Mouse (Mus musculus) heart, embryonic 10.5 days (tissue): ENCODE results near the gene Atxn10. TPM values are rescaled to one million over a fixed set of nuclear protein-coding genes. Genes with fewer than 3 reads are reported as not detected.

ENCODE experiments used
- DNase-seq: peaks from one replicate; pipeline ENCODE4 v3.0.0-alpha.2; 2017; ENCODE audit warnings: low spot score
- H3K27ac ChIP-seq: fragments of 300-500 bp; sonication (generic); 2 replicates; pipeline ENCODE4 v1.5.1; 2016; ENCODE audit warnings: mild to moderate bottlenecking
- H3K27me3 ChIP-seq: fragments of 300-500 bp; sonication (generic); 2 replicates; pipeline ENCODE4 v1.6.1; 2016; ENCODE audit warnings: mild to moderate bottlenecking; ENCODE audit not compliant: poor library complexity, insufficient read depth, severe bottlenecking
- H3K36me3 ChIP-seq: fragments of 300-500 bp; sonication (generic); 2 replicates; pipeline ENCODE4 v1.6.1; 2016; ENCODE audit warnings: mild to moderate bottlenecking, moderate library complexity
- H3K4me1 ChIP-seq: fragments of 300-500 bp; sonication (generic); 2 replicates; pipeline ENCODE4 v1.6.1; 2016; ENCODE audit warnings: mild to moderate bottlenecking
- H3K4me3 ChIP-seq: fragments of 300-500 bp; sonication (generic); 2 replicates; pipeline ENCODE4 v1.5.1; 2016; ENCODE audit warnings: mild to moderate bottlenecking, moderate library complexity
- H3K9me3 ChIP-seq: fragments of 300-500 bp; sonication (generic); 2 replicates; pipeline ENCODE4 v1.6.1; 2016; ENCODE audit warnings: mild to moderate bottlenecking, moderate library complexity
- WGBS: fragments of 180-500 bp; shearing (Covaris S2); methylation state at CpG from one replicate; pipeline ENCODE4 v1.1.7; 2016; 5-methylcytosine and 5-hydroxymethylcytosine counted together
- polyA plus RNA-seq: library from polyadenylated mRNA; unstranded; fragments of >200 nt; fragmentation: Nextera tagmentation; extraction: Ambion mirVana; gene quantifications from 2 replicates; pipeline ENCODE4 v1.2.1, GENCODE M21; 2016

Atxn10 gene
- polyA plus RNA-seq, 1 experiment from 2014 or later, result 302 TPM

DNA sequence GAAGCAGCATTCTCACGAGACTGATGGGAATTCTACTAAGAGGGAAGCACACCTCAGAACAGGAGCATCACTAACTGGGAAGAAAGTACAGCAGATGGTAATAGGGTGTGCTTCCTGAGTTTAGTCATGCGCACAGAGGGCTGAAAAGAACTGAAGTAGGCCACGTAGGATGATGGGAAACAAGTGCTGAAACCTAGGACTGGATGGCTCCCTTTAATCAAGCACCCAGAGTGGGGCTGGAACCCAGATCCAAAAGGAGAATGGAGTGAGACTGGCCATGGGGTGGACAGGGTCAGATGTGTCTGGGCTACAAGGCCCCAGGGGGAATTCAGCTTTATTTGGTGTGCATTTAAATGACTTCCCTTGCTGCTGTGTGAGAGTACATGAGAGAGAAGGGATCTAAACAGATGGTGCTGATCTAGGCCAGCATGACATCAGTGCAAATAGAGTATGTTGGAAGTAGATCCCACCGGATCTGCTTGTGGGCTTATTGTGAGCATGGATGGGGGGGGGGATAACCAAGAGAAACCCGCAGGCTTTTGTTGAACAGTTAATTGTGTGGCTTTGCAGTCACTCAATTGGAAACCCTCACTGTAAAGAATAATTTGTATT is 130.5 kb downstream of the Atxn10 start:
- WGBS, result 92% methylated on average over 5 of the region's 5 CpGs
- H3K36me3 ChIP-seq, result peaks cover 71% of the 10 kb centered on the region
- no peak for DNase-seq
- H3K4me3 ChIP-seq, result no peak overlapping the region
- no peaks in the 10 kb centered on the region for H3K9me3 ChIP-seq
- no peak overlapping the region for H3K27ac ChIP-seq
- peaks cover 2% of the 10 kb centered on the region; the same call in 1 of the 2 replicates for H3K4me1 ChIP-seq
- peaks cover 8% of the 10 kb centered on the region for H3K27me3 ChIP-seq

DNA sequence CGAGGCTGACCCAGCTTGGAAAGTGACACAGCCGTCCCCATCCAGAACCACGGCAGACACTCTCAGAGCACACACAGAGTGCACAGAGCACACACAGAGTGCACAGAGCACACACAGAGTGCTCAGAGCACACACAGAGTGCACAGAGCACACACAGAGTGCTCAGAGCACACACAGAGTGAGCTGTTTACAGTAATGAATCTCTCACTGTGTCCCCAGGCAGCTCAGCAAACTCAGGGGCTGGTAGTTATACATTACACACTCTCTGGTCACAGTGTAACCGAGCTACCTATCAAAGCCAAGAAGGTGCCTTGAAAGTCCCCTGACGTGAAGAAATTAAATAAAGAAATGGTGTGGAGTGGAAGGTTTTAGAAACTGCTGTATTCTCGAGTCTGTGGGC is 133.4 kb downstream of the Atxn10 start:
- Histone ChIP-seq H3K4me1 (no peaks in the 10 kb centered on the region), H3K27me3 (no peaks in the 10 kb centered on the region), H3K4me3 (no peak overlapping the region), H3K27ac (no peak overlapping the region), H3K9me3 (no peaks in the 10 kb centered on the region), H3K36me3 (peaks cover 51% of the 10 kb centered on the region)
- no peak for DNase-seq
- WGBS, result 88% methylated on average over 6 of the region's 6 CpGs

DNA sequence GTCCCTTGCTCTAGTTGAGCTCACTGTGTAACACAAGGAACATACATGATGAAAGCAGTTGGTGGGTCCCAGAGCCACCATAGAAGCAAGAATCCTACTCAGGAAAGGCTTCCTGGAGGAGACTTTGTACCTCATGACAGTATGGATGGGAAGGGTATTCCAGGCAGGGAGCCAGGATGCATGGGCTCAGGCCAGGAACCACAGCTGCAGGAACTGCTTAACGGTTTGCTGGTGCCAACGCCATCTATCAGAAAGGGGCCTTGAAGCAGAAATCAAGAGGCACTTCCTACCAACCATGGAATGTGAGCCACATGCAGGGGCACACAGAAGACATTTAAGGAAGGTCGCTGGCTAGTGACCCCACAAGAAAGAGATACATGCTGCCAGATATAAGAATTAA is 138.7 kb downstream of the Atxn10 start:
- peaks cover 10% of the 10 kb centered on the region; the same call in 1 of the 2 replicates for H3K36me3 ChIP-seq
- DNase-seq, result no peak
- no peak overlapping the region for H3K4me3 ChIP-seq
- peaks cover 7% of the 10 kb centered on the region; the same call in 1 of the 2 replicates for H3K27me3 ChIP-seq
- H3K27ac ChIP-seq, result no peak overlapping the region
- no peaks in the 10 kb centered on the region for H3K9me3 ChIP-seq
- no peaks in the 10 kb centered on the region for H3K4me1 ChIP-seq
- WGBS, result 70% methylated on average over 3 of the region's 3 CpGs

DNA sequence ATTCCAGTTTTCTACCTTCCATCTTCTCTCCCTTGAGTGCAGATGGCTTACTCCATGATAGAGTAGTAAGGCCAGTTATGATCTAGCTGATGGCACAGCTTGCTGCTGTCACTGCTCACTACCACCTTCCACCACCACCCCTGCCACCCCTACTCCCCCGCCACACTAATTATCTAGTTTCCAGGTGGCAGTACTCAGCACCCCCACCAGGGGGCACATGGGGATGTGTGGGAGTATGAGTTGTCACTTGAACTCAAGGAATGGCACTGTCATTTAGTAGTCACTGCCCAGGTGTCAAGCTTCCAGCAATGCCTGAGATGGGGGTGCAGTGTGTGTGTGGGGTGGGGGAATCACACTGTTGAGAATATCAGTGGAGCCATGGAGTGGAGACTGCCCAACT is 141.5 kb downstream of the Atxn10 start:
- H3K36me3 ChIP-seq, result no peaks in the 10 kb centered on the region
- 9% methylated on average over 1 of the region's 1 CpGs for WGBS
- H3K4me3 ChIP-seq, result no peak overlapping the region
- H3K27me3 ChIP-seq, result peaks cover 36% of the 10 kb centered on the region
- no peak overlapping the region for H3K27ac ChIP-seq
- no peak for DNase-seq
- no peaks in the 10 kb centered on the region for H3K9me3 ChIP-seq
- peaks cover 10% of the 10 kb centered on the region; the same call in 1 of the 2 replicates for H3K4me1 ChIP-seq

DNA sequence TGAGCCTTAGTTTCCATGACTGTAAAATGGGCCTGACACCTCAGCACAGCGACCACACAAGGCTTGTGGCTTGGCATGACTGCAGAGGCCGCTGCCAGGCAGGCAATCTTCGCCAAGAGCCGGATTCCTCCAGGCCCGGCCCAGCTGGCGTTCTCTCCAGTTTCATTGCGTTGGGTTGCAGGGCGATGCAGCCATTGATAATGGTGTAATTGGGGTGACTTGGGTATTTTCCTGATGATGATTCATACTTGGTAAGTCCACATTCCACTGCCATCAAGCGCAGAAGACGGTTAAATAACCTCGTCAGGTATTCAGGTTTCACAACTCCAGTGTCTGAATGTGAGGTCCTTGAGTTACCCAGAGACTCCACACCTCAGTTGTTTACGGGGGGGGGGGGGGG is 143.3 kb downstream of the Atxn10 start:
- no peak overlapping the region for H3K4me3 ChIP-seq
- H3K27me3 ChIP-seq, result peaks cover 46% of the 10 kb centered on the region
- no peaks in the 10 kb centered on the region for H3K36me3 ChIP-seq
- 83% methylated on average over 12 of the region's 12 CpGs for WGBS
- H3K4me1 ChIP-seq, result peaks cover 10% of the 10 kb centered on the region; the same call in 1 of the 2 replicates
- DNase-seq, result no peak
- H3K27ac ChIP-seq, result no peak overlapping the region
- H3K9me3 ChIP-seq, result no peaks in the 10 kb centered on the region

DNA sequence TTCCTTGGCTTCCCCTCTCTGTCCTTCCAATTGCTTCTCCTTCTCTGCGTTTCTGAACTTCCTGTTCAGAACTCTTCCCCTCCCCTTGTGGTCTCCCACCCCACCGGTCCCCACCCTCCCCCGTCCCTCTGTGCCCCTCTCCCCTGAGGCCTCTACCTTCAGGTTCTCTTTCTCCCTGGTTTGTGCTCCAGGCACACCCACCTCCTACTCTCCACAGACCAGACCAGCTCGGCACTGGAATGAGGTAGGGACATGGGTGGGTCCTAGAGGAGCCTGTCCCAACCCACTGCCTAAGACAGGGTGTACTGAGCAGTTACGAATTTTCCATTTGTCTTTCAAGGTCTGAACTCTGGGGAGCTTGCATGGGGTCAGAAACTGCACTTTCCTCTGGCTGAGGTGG is 143.9 kb downstream of the Atxn10 start:
- no peak overlapping the region for H3K27ac ChIP-seq
- no peak for DNase-seq
- H3K27me3 ChIP-seq, result peaks cover 46% of the 10 kb centered on the region
- peaks cover 10% of the 10 kb centered on the region; the same call in 1 of the 2 replicates for H3K4me1 ChIP-seq
- no peaks in the 10 kb centered on the region for H3K36me3 ChIP-seq
- no peak overlapping the region for H3K4me3 ChIP-seq
- no peaks in the 10 kb centered on the region for H3K9me3 ChIP-seq
- WGBS, result 52% methylated on average over 5 of the region's 5 CpGs

DNA sequence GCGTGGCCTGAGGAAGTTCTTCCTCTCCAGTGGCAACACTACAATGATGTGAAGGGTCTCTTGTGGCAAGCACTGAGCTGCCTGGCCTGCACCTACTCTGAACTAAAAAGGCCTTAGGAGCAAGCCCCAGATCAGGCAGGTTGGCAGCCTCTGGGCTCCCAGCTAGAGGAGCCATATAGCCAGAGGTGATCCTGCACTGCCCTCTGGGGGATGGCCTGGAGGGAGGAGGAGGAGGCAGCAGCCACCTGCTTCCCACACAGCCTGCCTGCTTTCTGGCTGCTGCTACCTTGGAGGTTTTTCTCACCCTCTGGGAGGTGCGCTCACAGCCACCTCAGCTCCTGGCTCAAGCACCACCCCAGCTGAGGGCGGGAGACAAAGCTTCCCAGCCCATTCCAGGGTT is 144.6 kb downstream of the Atxn10 start:
- H3K9me3 ChIP-seq, result no peaks in the 10 kb centered on the region
- H3K4me3 ChIP-seq, result no peak overlapping the region
- H3K36me3 ChIP-seq, result no peaks in the 10 kb centered on the region
- no peak overlapping the region for H3K27ac ChIP-seq
- H3K4me1 ChIP-seq, result peaks cover 10% of the 10 kb centered on the region; the same call in 1 of the 2 replicates
- peaks cover 46% of the 10 kb centered on the region for H3K27me3 ChIP-seq
- WGBS, result 21% methylated on average over 3 of the region's 3 CpGs
- no peak for DNase-seq

DNA sequence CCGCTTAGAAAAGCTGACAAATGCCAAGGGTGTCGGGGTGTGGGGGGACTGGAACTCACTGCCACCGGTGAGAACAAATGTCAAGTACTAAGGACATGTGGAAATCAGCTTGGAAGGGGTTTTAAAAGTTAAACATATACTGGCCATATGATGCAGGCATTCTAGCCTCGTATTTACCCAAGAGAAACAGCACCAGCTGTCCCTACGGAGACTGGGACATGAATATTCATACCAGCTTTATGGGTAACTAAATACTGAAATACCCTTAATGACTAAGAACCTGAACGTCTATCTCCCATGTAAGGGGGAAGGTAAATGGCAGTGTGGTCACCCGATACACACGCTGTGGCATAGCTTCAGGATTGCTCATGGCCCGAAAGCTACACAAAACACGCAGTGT is 152.9 kb downstream of the Atxn10 start:
- WGBS, result 80% methylated on average over 10 of the region's 10 CpGs
- Histone ChIP-seq H3K9me3 (0 out of 2 replicates have a peak, but pooled peaks cover 2% of the 10 kb centered on the region), H3K27me3 (peaks cover 52% of the 10 kb centered on the region), H3K4me1 (no peaks in the 10 kb centered on the region; the same call in 1 of the 2 replicates), H3K4me3 (no peak overlapping the region), H3K36me3 (no peaks in the 10 kb centered on the region), H3K27ac (no peak overlapping the region)
- DNase-seq, result no peak

DNA sequence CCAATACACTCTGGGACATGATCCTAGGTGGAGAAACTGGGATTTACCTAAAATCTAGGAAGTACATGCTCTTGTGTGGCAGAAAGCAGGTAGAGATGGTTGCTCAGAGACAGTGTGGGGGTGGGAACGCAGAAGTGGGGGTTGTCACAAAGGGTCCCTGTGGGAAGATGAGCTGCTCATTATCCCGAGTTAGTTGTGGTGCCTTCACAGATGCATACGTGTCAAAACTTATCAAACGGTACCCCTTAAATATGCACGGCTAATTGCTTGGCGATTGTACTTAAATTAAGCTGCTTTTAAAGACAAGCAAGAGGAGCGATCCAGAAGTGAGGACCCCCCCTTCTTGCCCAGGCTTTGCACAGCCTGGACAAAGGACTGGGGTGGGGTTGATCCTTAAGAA is 153.7 kb downstream of the Atxn10 start:
- Histone ChIP-seq H3K9me3 (0 out of 2 replicates have a peak, but pooled peaks cover 2% of the 10 kb centered on the region), H3K4me3 (no peak overlapping the region), H3K27me3 (peaks cover 60% of the 10 kb centered on the region), H3K36me3 (no peaks in the 10 kb centered on the region), H3K27ac (no peak overlapping the region), H3K4me1 (peaks cover 8% of the 10 kb centered on the region; the same call in 1 of the 2 replicates)
- 86% methylated on average over 7 of the region's 7 CpGs for WGBS
- DNase-seq, result no peak

DNA sequence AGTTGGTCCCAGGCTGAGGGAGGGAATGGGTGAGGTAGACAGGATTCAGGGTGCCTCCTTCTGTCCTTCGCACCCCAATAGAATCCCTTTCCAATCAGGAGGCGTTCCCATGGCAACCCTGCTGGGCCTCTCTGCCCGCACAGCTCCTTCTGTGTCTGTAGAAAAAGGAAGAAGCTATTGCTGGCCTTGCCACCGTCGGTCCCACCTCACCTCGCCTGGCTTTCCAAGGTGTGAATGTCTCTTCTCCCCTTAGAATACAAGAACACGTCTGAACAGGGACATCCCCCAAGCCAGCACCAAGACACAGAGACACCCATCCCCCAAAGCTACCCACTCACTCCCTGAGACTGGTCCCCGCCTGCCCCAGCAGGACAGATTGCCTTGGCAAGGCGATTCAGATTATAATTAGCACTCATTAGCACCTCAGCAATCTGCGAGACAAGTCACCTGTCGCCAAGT is 158.1 kb downstream of the Atxn10 start:
- peaks cover 96% of the 10 kb centered on the region for H3K27me3 ChIP-seq
- WGBS, result 6% methylated on average over 11 of the region's 11 CpGs
- no peak for DNase-seq
- H3K4me1 ChIP-seq, result peaks cover 9% of the 10 kb centered on the region; the same call in 1 of the 2 replicates
- H3K36me3 ChIP-seq, result no peaks in the 10 kb centered on the region
- H3K9me3 ChIP-seq, result no peaks in the 10 kb centered on the region
- no peak overlapping the region for H3K27ac ChIP-seq
- no peak overlapping the region for H3K4me3 ChIP-seq

DNA sequence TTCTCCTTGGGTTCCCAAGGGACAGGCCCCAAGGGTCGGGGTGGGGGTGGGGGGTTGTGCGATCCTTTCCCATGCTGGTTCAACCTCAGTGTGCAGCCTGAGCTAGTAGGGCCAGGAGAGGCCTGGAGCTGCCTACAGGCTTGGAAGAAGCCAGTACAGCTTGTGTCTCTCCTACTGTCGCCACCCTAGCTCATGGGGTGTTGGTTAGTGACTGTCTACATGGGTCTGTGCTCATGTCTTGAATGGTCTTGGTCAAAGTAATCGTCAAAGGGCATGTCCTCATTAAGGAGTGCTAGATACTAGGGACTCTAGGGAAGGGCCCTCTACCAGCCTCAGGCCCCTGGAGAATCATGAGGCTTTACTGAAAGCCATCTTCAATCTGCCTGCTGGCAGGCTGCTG is 161.5 kb downstream of the Atxn10 start:
- Histone ChIP-seq H3K4me1 (peaks cover 9% of the 10 kb centered on the region; the same call in 1 of the 2 replicates), H3K27me3 (peaks cover 79% of the 10 kb centered on the region), H3K4me3 (no peak overlapping the region), H3K9me3 (no peaks in the 10 kb centered on the region), H3K27ac (no peak overlapping the region), H3K36me3 (no peaks in the 10 kb centered on the region)
- 81% methylated on average over 4 of the region's 4 CpGs for WGBS
- DNase-seq, result no peak

DNA sequence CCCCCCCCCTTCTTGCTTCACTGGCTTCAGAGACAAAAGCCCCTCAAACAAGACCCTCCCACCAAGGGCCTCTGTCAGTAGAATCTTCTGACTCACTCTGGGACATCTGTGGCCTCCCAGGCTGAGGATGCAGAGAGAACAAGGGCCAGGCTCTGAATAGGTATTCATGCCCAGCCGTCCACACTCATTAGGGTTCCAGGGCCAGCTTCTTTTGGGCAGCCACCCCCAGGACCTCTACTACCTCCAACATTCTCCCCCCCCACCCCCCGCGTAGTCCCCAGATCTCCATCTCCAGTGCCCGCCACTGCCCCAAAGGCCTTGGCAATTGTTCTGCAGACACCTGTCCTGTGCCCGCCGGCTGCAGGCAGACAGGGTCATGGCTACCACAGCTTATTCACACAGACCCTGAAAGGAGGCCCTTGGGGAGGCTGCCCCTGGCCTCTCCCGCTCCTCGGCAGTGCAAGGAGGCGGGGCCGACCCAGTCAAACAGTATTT is 162.0 kb downstream of the Atxn10 start:
- peaks cover 74% of the 10 kb centered on the region for H3K27me3 ChIP-seq
- no peak for DNase-seq
- no peaks in the 10 kb centered on the region for H3K36me3 ChIP-seq
- no peaks in the 10 kb centered on the region for H3K9me3 ChIP-seq
- peaks cover 9% of the 10 kb centered on the region; the same call in 1 of the 2 replicates for H3K4me1 ChIP-seq
- no peak overlapping the region for H3K4me3 ChIP-seq
- no peak overlapping the region for H3K27ac ChIP-seq
- 66% methylated on average over 10 of the region's 10 CpGs for WGBS

DNA sequence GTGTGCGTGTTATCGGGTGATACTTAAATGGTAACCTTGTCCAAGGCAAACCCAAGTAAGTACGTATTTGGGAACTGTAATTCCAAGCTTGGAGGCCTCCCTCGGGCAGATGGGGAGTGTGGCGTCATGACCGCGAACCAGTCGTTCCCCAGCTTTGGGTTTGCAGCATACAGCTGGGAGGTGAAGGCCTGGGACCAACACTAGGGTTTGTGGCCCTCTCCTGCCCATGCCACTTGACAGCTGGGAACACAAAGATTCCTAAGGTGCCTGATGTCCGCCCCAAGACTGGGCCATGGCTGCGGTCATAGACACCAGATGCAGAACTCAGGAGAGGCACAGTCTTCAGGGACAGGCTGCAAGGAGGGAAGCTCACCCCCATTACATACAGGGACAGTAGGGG is 164.2 kb downstream of the Atxn10 start:
- no peak overlapping the region for H3K4me3 ChIP-seq
- no peaks in the 10 kb centered on the region for H3K9me3 ChIP-seq
- DNase-seq, result no peak
- H3K27ac ChIP-seq, result no peak overlapping the region
- no peaks in the 10 kb centered on the region for H3K36me3 ChIP-seq
- 89% methylated on average over 10 of the region's 10 CpGs for WGBS
- peaks cover under 1% of the 10 kb centered on the region for H3K4me1 ChIP-seq
- peaks cover 70% of the 10 kb centered on the region for H3K27me3 ChIP-seq
